ENCODE assay signal across 22 mouse cellular contexts in the genomic region with DNA sequence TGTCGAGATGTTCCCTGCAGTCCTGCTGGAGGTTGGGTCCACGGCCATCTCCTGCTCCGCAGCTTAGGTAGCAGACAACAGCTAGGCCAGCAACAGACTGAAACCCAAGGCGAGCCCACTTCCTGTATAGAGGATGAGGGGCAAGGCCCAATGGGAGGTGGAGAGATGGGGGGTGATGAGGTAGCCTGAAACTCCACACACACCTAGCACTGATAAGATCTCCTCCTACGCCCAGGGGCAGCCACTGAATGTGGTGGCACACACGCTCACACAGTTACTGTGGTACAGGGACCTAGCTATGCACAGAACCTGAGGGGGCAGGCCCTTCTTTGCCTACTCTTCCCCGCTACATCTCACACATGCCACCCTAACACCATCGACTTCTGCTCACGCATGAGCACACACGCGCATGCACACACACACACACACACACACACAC. TPM values are rescaled to one million over a fixed set of nuclear protein-coding genes. Genes with fewer than 3 reads are reported as not detected.
DNase-seq lines count a peak whose midpoint lies in the region; ATAC-seq and TF ChIP-seq lines count a peak whose summit lies in the region.
"Had no signal": no experiment of that assay in that cellular context is flagged by ENCODE, and none has a peak within 500 bp of the region (broad histone marks: within the 10 kb centered on the region; RNA-seq: fewer than 3 reads in every experiment).

A gene (minus strand): TSS at position 304 of the 439 bp plus-strand sequence.

- peak within 1 kb of the TSS; percentile 59 for H3K4me3 ChIP-seq in small intestine, adult 2 months (ENCODE audit: low read depth, low read length)
- no peak within 1 kb of the TSS for H3K4me3 ChIP-seq in midbrain, embryonic 13.5 days (replicated peaks)
- H3K4me3 ChIP-seq: gastrocnemius, adult 2 months; limb, embryonic 10.5 days; midbrain, embryonic 15.5 days; neural tube, embryonic 12.5 days had no signal

- no peaks in the 10 kb centered on the region for H3K27me3 ChIP-seq in small intestine, adult 2 months (ENCODE audit: control insufficient read depth, insufficient read depth, low read length)
- no peaks in the 10 kb centered on the region for H3K27me3 ChIP-seq in midbrain, embryonic 13.5 days
- H3K27me3 ChIP-seq: midbrain, embryonic 15.5 days; neural tube, embryonic 12.5 days had no signal

- peak; percentile 43 to 54 for DNase-seq in spleen, postnatal 36 days (ENCODE audit: low spot score in 2 of 2)
- no peak for DNase-seq in spleen, postnatal 4 days (ENCODE audit: low spot score in 2 of 2)
- DNase-seq in induced T-regulatory cell, adult 2 months (ENCODE audit: low read depth), result peak; percentile 95
- peak; percentile 41 for DNase-seq in thymus, postnatal 4 days
- DNase-seq in urinary bladder, postnatal 36 days (ENCODE audit: low spot score in 2 of 2), result no peak
- DNase-seq in Muller cell, postnatal 12 days (ENCODE audit: inconsistent ontology term), result no peak
- DNase-seq: adrenal gland, postnatal 25 days; cerebellum, adult 8-10 months; gastrocnemius, adult 2 months; heart, adult 18-20 months; heart, postnatal 4 days; kidney, postnatal 4 days; layer of hippocampus, postnatal 36 days; lung, embryonic 14.5 days; retina, postnatal 1 day had no signal

- no peak for TF ChIP-seq POLR2A in small intestine, adult 2 months (IDR thresholded peaks at IDR 0.05; ENCODE audit: low read depth, low read length)

- no peak for TF ChIP-seq CTCF in small intestine, adult 2 months (IDR thresholded peaks at IDR 0.05; ENCODE audit: extremely low read depth, insufficient read length, insufficient replicate concordance, low read depth, low read length)

- no peak within 1 kb of the TSS for H3K4me2 ChIP-seq in midbrain, embryonic 13.5 days (replicated peaks)
- H3K4me2 ChIP-seq: liver, embryonic 11.5 days; lung, embryonic 14.5 days; midbrain, embryonic 15.5 days; neural tube, embryonic 12.5 days had no signal

- H3K4me1 ChIP-seq in small intestine, adult 2 months (ENCODE audit: control insufficient read depth, insufficient read depth, insufficient read length, low read length), result no peaks in the 10 kb centered on the region
- H3K4me1 ChIP-seq in midbrain, embryonic 13.5 days (replicated peaks), result no peaks in the 10 kb centered on the region
- H3K4me1 ChIP-seq: midbrain, embryonic 15.5 days; neural tube, embryonic 12.5 days had no signal

- no peak for ATAC-seq in midbrain, embryonic 13.5 days
- ATAC-seq: midbrain, embryonic 15.5 days had no signal

- peak within 1 kb of the TSS; percentile 17; the same call in 1 of the 2 replicates for H3K27ac ChIP-seq in small intestine, adult 2 months (ENCODE audit: insufficient read depth, low read depth, low read length)
- H3K27ac ChIP-seq in midbrain, embryonic 13.5 days, result no peak within 1 kb of the TSS
- H3K27ac ChIP-seq: gastrocnemius, adult 2 months; limb, embryonic 10.5 days; macrophage; midbrain, embryonic 15.5 days; neural tube, embryonic 12.5 days had no signal

- no peaks in the 10 kb centered on the region for H3K36me3 ChIP-seq in small intestine, adult 2 months (ENCODE audit: control insufficient read depth, insufficient read depth, low read length)
- H3K36me3 ChIP-seq in midbrain, embryonic 13.5 days, result no peaks in the 10 kb centered on the region
- H3K36me3 ChIP-seq: limb, embryonic 10.5 days; midbrain, embryonic 15.5 days; neural tube, embryonic 12.5 days had no signal

- WGBS in small intestine, adult 2 months, result 77% methylated on average over 11 of the region's 11 CpGs
- WGBS in midbrain, embryonic 13.5 days, result 89% methylated on average over 11 of the region's 11 CpGs

- H3K9ac ChIP-seq in midbrain, embryonic 13.5 days (replicated peaks), result no peak within 1 kb of the TSS
- H3K9ac ChIP-seq: lung, embryonic 14.5 days; midbrain, embryonic 15.5 days; neural tube, embryonic 12.5 days had no signal

- no peaks in the 10 kb centered on the region for H3K9me3 ChIP-seq in midbrain, embryonic 13.5 days
- H3K9me3 ChIP-seq: limb, embryonic 10.5 days; midbrain, embryonic 15.5 days; neural tube, embryonic 12.5 days had no signal

RNA-seq across cellular contexts. Expression of the gene that starts here (rescaled TPM):
- 7.2 and 11.8 TPM in 2 replicates for polyA plus RNA-seq in small intestine, adult 2 months (2012; rRNA removed)
- not detected in 2 replicates for polyA plus RNA-seq in midbrain, embryonic 13.5 days (2015; fragmentation: Nextera tagmentation; extraction: Ambion mirVana)
- polyA plus RNA-seq: limb, embryonic 10.5 days; neural tube, embryonic 12.5 days had no signal

Comparison
In these comparisons a context has a peak if more than half of its experiments do, and no peak if none do; other contexts are left out.
1. DNase-seq: peak in spleen, postnatal 36 days (2 of 2), induced T-regulatory cell, adult 2 months (single experiment) and thymus, postnatal 4 days (single experiment); none in spleen, postnatal 4 days (0 of 2), urinary bladder, postnatal 36 days (0 of 2) and Muller cell, postnatal 12 days (single experiment).